Mouse (Mus musculus) MEL (cell line): ENCODE results near the gene Mmp2. TPM values are rescaled to one million over a fixed set of nuclear protein-coding genes. Genes with fewer than 3 reads are reported as not detected.

Source experiments
- DNase-seq: peaks from one replicate; pipeline ENCODE4 v3.0.0; 2011; ENCODE audit warnings: low read depth, low spot score
- H3K27ac ChIP-seq: 2 replicates; pipeline ENCODE4 v1.5.1; 2012; ENCODE audit warnings: low read depth, mild to moderate bottlenecking, control low read depth, low read length, moderate library complexity; ENCODE audit not compliant: control insufficient read depth
- H3K27me3 ChIP-seq, 2 experiments: fragments of 150-350 bp in 1 of 2; sonication (generic) in 1 of 2; 2 replicates each; pipeline ENCODE4 v1.6.1; 2012; ENCODE audit warnings: low read length in 2 of 2, mild to moderate bottlenecking in 2 of 2, improper control_type of control experiment in 1 of 2, moderate library complexity in 1 of 2; ENCODE audit not compliant: insufficient read depth in 2 of 2, control insufficient read depth in 1 of 2
- H3K36me3 ChIP-seq, 2 experiments: 2 replicates each; pipeline ENCODE4 v1.6.1; 2012 to 2014; ENCODE audit warnings: low read length in 2 of 2, improper control_type of control experiment in 1 of 2, inconsistent platforms in 1 of 2, mild to moderate bottlenecking in 1 of 2; ENCODE audit not compliant: insufficient read depth in 2 of 2, control insufficient read depth in 1 of 2
- H3K4me1 ChIP-seq, 2 experiments: fragments of 150-350 bp in 1 of 2; sonication (generic) in 1 of 2; 2 replicates each; pipeline ENCODE4 v1.6.1; 2012; ENCODE audit warnings: low read length in 2 of 2, improper control_type of control experiment in 1 of 2, mild to moderate bottlenecking in 1 of 2; ENCODE audit not compliant: insufficient read depth in 2 of 2, control insufficient read depth in 1 of 2
- H3K4me3 ChIP-seq, 2 experiments: fragments of 150-350 bp in 1 of 2; sonication (generic) in 1 of 2; 2 replicates each; pipeline ENCODE4 v1.5.1; 2012; ENCODE audit warnings: low read depth in 2 of 2, low read length in 2 of 2, mild to moderate bottlenecking in 2 of 2, moderate library complexity in 2 of 2, control low read depth in 1 of 2, improper control_type of control experiment in 1 of 2; ENCODE audit not compliant: control insufficient read depth in 1 of 2, insufficient read depth in 1 of 2
- H3K79me2 ChIP-seq: 2 replicates; pipeline ENCODE4 v1.6.1; 2012; ENCODE audit warnings: mild to moderate bottlenecking, low read length, moderate library complexity; ENCODE audit not compliant: control insufficient read depth, poor library complexity, insufficient read depth
- H3K9ac ChIP-seq: 2 replicates; pipeline ENCODE4 v1.6.1; 2012; ENCODE audit warnings: low read depth, mild to moderate bottlenecking, control low read depth, low read length, moderate library complexity; ENCODE audit not compliant: control insufficient read depth, poor library complexity, severe bottlenecking
- H3K9me3 ChIP-seq: fragments of 150-350 bp; sonication (generic); replicated peaks from 2 replicates; pipeline ENCODE4 v1.6.1; 2012; ENCODE audit warnings: mild to moderate bottlenecking, low read length, improper control_type of control experiment, moderate library complexity; ENCODE audit not compliant: insufficient read depth
- BHLHE40 ChIP-seq: IDR thresholded peaks from 2 replicates; pipeline ENCODE4 v1.6.1; 2012; ENCODE audit warnings: low read depth, mild to moderate bottlenecking, inconsistent platforms, low read length, improper control_type of control experiment, borderline replicate concordance
- CHD1 ChIP-seq: IDR thresholded peaks from 2 replicates; pipeline ENCODE4 v1.6.1; 2012; ENCODE audit warnings: low read depth, mild to moderate bottlenecking, inconsistent platforms, low read length, improper control_type of control experiment
- E2F4 ChIP-seq: IDR thresholded peaks from 2 replicates; pipeline ENCODE4 v1.6.1; 2011; ENCODE audit warnings: low read depth, low read length, improper control_type of control experiment, borderline replicate concordance
- ELF1 ChIP-seq: IDR thresholded peaks from 2 replicates; pipeline ENCODE4 v1.6.1; 2014; ENCODE audit warnings: low read depth, mild to moderate bottlenecking, inconsistent platforms, low read length, improper control_type of control experiment, moderate library complexity
- GATA1 ChIP-seq: IDR thresholded peaks from 2 replicates; pipeline ENCODE4 v1.6.1; 2011; ENCODE audit warnings: low read depth, low read length, improper control_type of control experiment
- JUND ChIP-seq: IDR thresholded peaks from 2 replicates; pipeline ENCODE4 v1.6.1; 2011; ENCODE audit warnings: low read depth, mild to moderate bottlenecking, improper control_type of control experiment, low read length
- MAX ChIP-seq: IDR thresholded peaks from 2 replicates; pipeline ENCODE4 v1.6.1; 2011; ENCODE audit warnings: low read length, improper control_type of control experiment
- MXI1 ChIP-seq: IDR thresholded peaks from 2 replicates; pipeline ENCODE4 v1.6.1; 2011; ENCODE audit warnings: mild to moderate bottlenecking, low read depth, low read length, improper control_type of control experiment
- MYB ChIP-seq: IDR thresholded peaks from 2 replicates; pipeline ENCODE4 v1.6.1; 2011; ENCODE audit warnings: mild to moderate bottlenecking, low read depth, low read length, improper control_type of control experiment
- MYC ChIP-seq: IDR thresholded peaks from 2 replicates; pipeline ENCODE4 v1.6.1; 2011; ENCODE audit warnings: low read depth, mild to moderate bottlenecking, low read length, improper control_type of control experiment, moderate library complexity
- POLR2A ChIP-seq, 2 experiments: IDR thresholded peaks; 2 replicates each; pipeline ENCODE4 v1.6.1; 2011 to 2012; ENCODE audit warnings: low read length in 2 of 2, mild to moderate bottlenecking in 2 of 2, control low read depth in 1 of 2, improper control_type of control experiment in 1 of 2, low read depth in 1 of 2, moderate library complexity in 1 of 2; ENCODE audit not compliant: control insufficient read depth in 1 of 2, insufficient read depth in 1 of 2, poor library complexity in 1 of 2
- POLR2AphosphoS2 ChIP-seq: IDR thresholded peaks from 2 replicates; pipeline ENCODE4 v1.6.1; 2011; ENCODE audit warnings: low read length, improper control_type of control experiment
- POLR2AphosphoS5 ChIP-seq: IDR thresholded peaks from 2 replicates; pipeline ENCODE4 v1.6.1; 2012; ENCODE audit warnings: low read depth, borderline replicate concordance, mild to moderate bottlenecking, inconsistent platforms, low read length, moderate library complexity, mixed read lengths
- RAD21 ChIP-seq: IDR thresholded peaks from 2 replicates; pipeline ENCODE4 v1.6.1; 2011; ENCODE audit warnings: mild to moderate bottlenecking, low read depth, low read length, improper control_type of control experiment
- SIN3A ChIP-seq: IDR thresholded peaks from 2 replicates; pipeline ENCODE4 v1.6.1; 2012; ENCODE audit warnings: low read length, improper control_type of control experiment, inconsistent platforms
- SMC3 ChIP-seq: IDR thresholded peaks from 2 replicates; pipeline ENCODE4 v1.6.1; 2011; ENCODE audit warnings: low read depth, low read length, improper control_type of control experiment
- TAL1 ChIP-seq: IDR thresholded peaks from 2 replicates; pipeline ENCODE4 v1.6.1; 2012; ENCODE audit warnings: mild to moderate bottlenecking, inconsistent platforms, low read length, moderate library complexity, mixed read lengths
- TBP ChIP-seq: IDR thresholded peaks from 2 replicates; pipeline ENCODE4 v1.8.0; 2011; ENCODE audit warnings: low read depth, low read length, improper control_type of control experiment
- TCF12 ChIP-seq: IDR thresholded peaks from 2 replicates; pipeline ENCODE4 v1.6.1; 2014; ENCODE audit warnings: low read depth, mild to moderate bottlenecking, inconsistent platforms, low read length, improper control_type of control experiment, moderate library complexity
- UBTF ChIP-seq: IDR thresholded peaks from 2 replicates; pipeline ENCODE4 v1.6.1; 2012; ENCODE audit warnings: low read depth, mild to moderate bottlenecking, inconsistent platforms, low read length, improper control_type of control experiment, moderate library complexity, borderline replicate concordance; ENCODE audit not compliant: insufficient read depth
- USF1 ChIP-seq: IDR thresholded peaks from 2 replicates; pipeline ENCODE4 v1.6.1; 2014; ENCODE audit warnings: low read depth, mild to moderate bottlenecking, inconsistent platforms, low read length, improper control_type of control experiment, moderate library complexity
- USF2 ChIP-seq, 2 experiments: IDR thresholded peaks; 2 replicates each; pipeline ENCODE4 v1.6.1; 2011 to 2012; ENCODE audit warnings: improper control_type of control experiment in 2 of 2, low read length in 2 of 2, borderline replicate concordance in 1 of 2, inconsistent platforms in 1 of 2, low read depth in 1 of 2, mild to moderate bottlenecking in 1 of 2; ENCODE audit not compliant: insufficient read depth in 1 of 2
- ZKSCAN1 ChIP-seq: IDR thresholded peaks from 2 replicates; pipeline ENCODE4 v1.6.1; 2012; ENCODE audit warnings: low read depth, mild to moderate bottlenecking, inconsistent platforms, low read length, improper control_type of control experiment, moderate library complexity
- ZMIZ1 ChIP-seq: IDR thresholded peaks from 2 replicates; pipeline ENCODE4 v1.6.1; 2012; ENCODE audit warnings: low read depth, mild to moderate bottlenecking, inconsistent platforms, low read length, improper control_type of control experiment, moderate library complexity
- polyA plus RNA-seq, 2 experiments: library from polyadenylated mRNA; stranded (reverse) in 1 of 2; unstranded in 1 of 2; fragments of >175 nt in 1 of 2; fragments of >200 nt in 1 of 2; gene quantifications; 2 replicates each; pipeline versions ENCODE4 v1.2.1 to v1.2.4; 2012; ENCODE audit warnings: low replicate concordance in 2 of 2, low read depth in 1 of 2; ENCODE audit not compliant: insufficient read length in 2 of 2, insufficient read depth in 1 of 2, missing spikeins in 1 of 2
- total RNA-seq: library from RNA; depleted of rRNA; stranded (reverse); fragments of 300-350 nt; gene quantifications from 2 replicates; pipeline ENCODE4 v1.2.3, GENCODE M21; 2012

Gene Mmp2
- total and polyA plus RNA-seq, 3 experiments: 0.25 TPM; not detected in 2

- Histone ChIP-seq H3K4me3 (no peak overlapping the region), H3K27ac (no peak overlapping the region), H3K27me3 (no peaks in the 10 kb centered on the region), H3K9me3 (no peaks in the 10 kb centered on the region), H3K79me2 (no peaks in the 10 kb centered on the region; the same call in 1 of the 2 replicates), H3K9ac (no peak overlapping the region), H3K4me1 (no peaks in the 10 kb centered on the region), H3K36me3 (peaks cover 0 to 4% of the 10 kb centered on the region in 2 experiments; a peak in 2 of 4 replicates)
- DNase-seq: no peak
- no peak for TF ChIP-seq USF1
- TF ChIP-seq POLR2AphosphoS5: no peak
- TF ChIP-seq POLR2A (IDR thresholded peaks at IDR 0.05; ENCODE audit: control insufficient read depth in 1 of 2, insufficient read depth in 1 of 2, low read depth in 1 of 2, low read length in 2 of 2, poor library complexity in 1 of 2): no peak
- no peak for TF ChIP-seq POLR2AphosphoS2
- TF ChIP-seq GATA1: no peak
- no peak for TF ChIP-seq BHLHE40
- TF ChIP-seq MYB: no peak
- TF ChIP-seq TCF12: no peak
- no peak for TF ChIP-seq CHD1
- no peak for TF ChIP-seq USF2 (IDR thresholded peaks at IDR 0.05; ENCODE audit: borderline replicate concordance in 1 of 2, insufficient read depth in 1 of 2, low read depth in 1 of 2, low read length in 2 of 2)
- no peak for TF ChIP-seq TAL1
- TF ChIP-seq SIN3A: no peak
- no peak for TF ChIP-seq RAD21
- TF ChIP-seq MYC: no peak
- TF ChIP-seq E2F4: no peak
- no peak for TF ChIP-seq ELF1
- TF ChIP-seq UBTF: no peak
Measured at GRCm38 (mm10) chr8:92870281-92870680, 43.2 kb downstream of the Mmp2 start.

- H3K27ac ChIP-seq: no peak overlapping the region
- peaks cover 0 to 4% of the 10 kb centered on the region in 2 experiments; a peak in 1 of 4 replicates for H3K36me3 ChIP-seq
- H3K4me3 ChIP-seq: no peak overlapping the region
- no peak for DNase-seq
- no peaks in the 10 kb centered on the region for H3K4me1 ChIP-seq
- no peaks in the 10 kb centered on the region for H3K79me2 ChIP-seq
- no peaks in the 10 kb centered on the region for H3K27me3 ChIP-seq
- no peaks in the 10 kb centered on the region for H3K9me3 ChIP-seq
- H3K9ac ChIP-seq: no peak overlapping the region
- TF ChIP-seq JUND (no peak), SMC3 (no peak), MXI1 (no peak), ZKSCAN1 (no peak), TBP (no peak), MYC (no peak), ZMIZ1 (no peak), POLR2A (IDR thresholded peaks at IDR 0.05; ENCODE audit: control insufficient read depth in 1 of 2, insufficient read depth in 1 of 2, low read depth in 1 of 2, low read length in 2 of 2, poor library complexity in 1 of 2) (no peak), MAX (no peak)
Measured at GRCm38 (mm10) chr8:92872063-92872759, 45.1 kb downstream of the Mmp2 start.
